Mouse (Mus musculus) lung, postnatal 0 days (tissue): Measurements from ENCODE around the gene Tsks.

ENCODE experiments used
- CTCF ChIP-seq: IDR thresholded peaks from 2 replicates; pipeline ENCODE4 v1.5.1; 2016; ENCODE audit warnings: antibody characterized with exemption, mild to moderate bottlenecking
- EP300 ChIP-seq: IDR thresholded peaks from 2 replicates; pipeline ENCODE4 v1.6.1; 2016; ENCODE audit warnings: antibody characterized with exemption, mild to moderate bottlenecking, control low read depth

- TF ChIP-seq CTCF (no peak), EP300 (no peak)
These were observed 20.5 kb upstream of the Tsks start for GRCm38 (mm10) chr7:44922530-44922929.
